Mouse (Mus musculus) olfactory bulb, adult 2 months (tissue): ENCODE results near the gene Cxcl10.

Experiments used
- CTCF ChIP-seq: fragments of 200-500 bp; IDR thresholded peaks from 2 replicates; pipeline ENCODE4 v1.5.1; 2012; ENCODE audit warnings: low read depth, mild to moderate bottlenecking, low read length, moderate library complexity; ENCODE audit not compliant: insufficient read depth
- POLR2A ChIP-seq: fragments of 200-500 bp; IDR thresholded peaks from 2 replicates; pipeline ENCODE4 v1.6.1; 2012; ENCODE audit warnings: mild to moderate bottlenecking, low read depth, low read length, moderate library complexity; ENCODE audit not compliant: insufficient read depth

GRCm38 (mm10) chr5:92371361-92371976, 22.8 kb upstream of the Cxcl10 start:
- TF ChIP-seq CTCF (no peak), POLR2A (no peak)
